Mouse (Mus musculus) forebrain, embryonic 16.5 days (tissue): ENCODE results near the gene Sidt2. TPM values are rescaled to one million over a fixed set of nuclear protein-coding genes. Genes with fewer than 3 reads are reported as not detected.

ENCODE experiments used
- ATAC-seq: fragments of 200-750 bp; cut with Nextera tagmentation; 2 replicates; pipeline ENCODE4 v1.8.0; 2017; ENCODE audit warnings: mild to moderate bottlenecking, moderate library complexity
- H3K27ac ChIP-seq: fragments of 300-500 bp; sonication (generic); 2 replicates; pipeline ENCODE4 v1.5.1; 2014; ENCODE audit warnings: low read length, control low read depth
- H3K27me3 ChIP-seq: fragments of 300-500 bp; sonication (generic); replicated peaks from 2 replicates; pipeline ENCODE4 v1.6.1; 2014; ENCODE audit warnings: low read length; ENCODE audit not compliant: control insufficient read depth, insufficient read depth
- H3K36me3 ChIP-seq: fragments of 300-500 bp; sonication (generic); 2 replicates; pipeline ENCODE4 v1.6.1; 2014; ENCODE audit not compliant: control insufficient read depth, insufficient read depth
- H3K4me1 ChIP-seq: fragments of 300-500 bp; sonication (generic); replicated peaks from 2 replicates; pipeline ENCODE4 v1.6.1; 2014; ENCODE audit warnings: low read length; ENCODE audit not compliant: control insufficient read depth, insufficient read depth
- H3K4me2 ChIP-seq: fragments of 300-500 bp; sonication (generic); 2 replicates; pipeline ENCODE4 v1.6.1; 2014; ENCODE audit warnings: mild to moderate bottlenecking, low read length, control low read depth
- H3K4me3 ChIP-seq: fragments of 300-500 bp; sonication (generic); replicated peaks from 2 replicates; pipeline ENCODE4 v1.5.1; 2014; ENCODE audit warnings: mild to moderate bottlenecking, low read length, control low read depth
- H3K9ac ChIP-seq: fragments of 300-500 bp; sonication (generic); replicated peaks from 2 replicates; pipeline ENCODE4 v1.6.1; 2014; ENCODE audit warnings: low read depth, low read length, control low read depth
- H3K9me3 ChIP-seq: fragments of 300-500 bp; sonication (generic); 2 replicates; pipeline ENCODE4 v1.6.1; 2016; ENCODE audit warnings: low read length; ENCODE audit not compliant: control insufficient read depth
- WGBS: fragments of 180-500 bp; shearing (Covaris S2); extraction: QIAGEN DNeasy Blood & Tissue Kit; methylation state at CpG from one replicate; pipeline ENCODE4 v1.1.7; 2014; 5-methylcytosine and 5-hydroxymethylcytosine counted together
- microRNA-seq: library from miRNA; unstranded; fragments of <30 nt; microRNA quantifications from one replicate; pipeline ENCODE4, GENCODE M21; 2017
- polyA plus RNA-seq: library from polyadenylated mRNA; unstranded; fragments of >200 nt; fragmentation: Nextera tagmentation; extraction: Ambion mirVana; gene quantifications from 2 replicates; pipeline ENCODE4 v1.2.1, GENCODE M21; 2015

The Sidt2 gene
- polyA plus RNA-seq, 1 experiment from 2014 or later: 39.6 TPM

- ATAC-seq: no peak
- WGBS: 53% methylated on average over 4 of the region's 4 CpGs
- Histone ChIP-seq H3K4me1 (peaks cover 24% of the 10 kb centered on the region), H3K4me3 (peak overlapping the region; percentile 86), H3K9ac (peak overlapping the region; percentile 96), H3K27ac (no peak overlapping the region), H3K27me3 (no peaks in the 10 kb centered on the region), H3K4me2 (peak overlapping the region; percentile 72), H3K36me3 (peaks cover 6% of the 10 kb centered on the region; the same call in 1 of the 2 replicates), H3K9me3 (no peaks in the 10 kb centered on the region)
These were observed 49.9 kb downstream of the Sidt2 start for GRCm38 (mm10) chr9:45905196-45905595.

GRCm38 (mm10) chr9:45893681-45894080, 61.4 kb downstream of the Sidt2 start:
- Histone ChIP-seq H3K4me1 (no peaks in the 10 kb centered on the region), H3K4me2 (no peak overlapping the region), H3K27me3 (no peaks in the 10 kb centered on the region), H3K27ac (no peak overlapping the region), H3K4me3 (no peak overlapping the region), H3K36me3 (peaks cover 56% of the 10 kb centered on the region), H3K9me3 (no peaks in the 10 kb centered on the region), H3K9ac (no peak overlapping the region)
- ATAC-seq: no peak

Small RNA genes lying within 50 kb of the gene (microRNA-seq; reads per million reads assigned to microRNA genes)
- gene Mir7087: not detected

Other genes with a start within 250 kb of the Sidt2 start
- gene Cep164, start 126.6 kb downstream of the Sidt2 start, polyA plus RNA-seq: 11.6 and 17.9 TPM in 2 replicates
- gene Bace1, start 116.7 kb downstream of the Sidt2 start, polyA plus RNA-seq: 46.9 and 51.7 TPM in 2 replicates
- 22.9 and 30.5 TPM in 2 replicates for gene Pcsk7, start 48.8 kb downstream of the Sidt2 start, polyA plus RNA-seq
- 79.6 and 98.3 TPM in 2 replicates for gene Rnf214, start 48.3 kb downstream of the Sidt2 start, polyA plus RNA-seq
- 5.0 and 5.6 TPM in 2 replicates for gene Tagln, start 19.2 kb downstream of the Sidt2 start, polyA plus RNA-seq
- 291 and 321 TPM in 2 replicates for gene Pafah1b2, start 57.4 kb upstream of the Sidt2 start, polyA plus RNA-seq
- gene Sik3, start 57.6 kb upstream of the Sidt2 start, polyA plus RNA-seq: 4.9 and 5.3 TPM in 2 replicates